ENCODE assay signal across 8 mouse cellular contexts in genomic region chr6:100563552-100564341, GRCm38 (mm10).
DNase-seq lines count a peak whose midpoint lies in the region.

No protein-coding gene starts in this region.

- peak; percentile 28 for DNase-seq in T-cell, adult 2 months (ENCODE audit: low spot score)
- DNase-seq in cerebellum, postnatal 4 days (ENCODE audit: low spot score in 2 of 2), result peak; percentile 51 to 76
- peak; percentile 62 for DNase-seq in gastrocnemius, postnatal 10 days
- peak; percentile 52 for DNase-seq in hindlimb bud, embryonic 11.5 days (ENCODE audit: extremely low spot score, low read depth, low spot score)
- peak; percentile 75 for DNase-seq in left cerebral cortex, adult 11 months (ENCODE audit: low spot score)
- peak; percentile 69 for DNase-seq in lung, postnatal 14 days
- peak; percentile 83 for DNase-seq in retina, embryonic 14.5 days (ENCODE audit: low spot score)
- peak; percentile 37 for DNase-seq in urinary bladder, postnatal 10 days (ENCODE audit: low spot score)

Comparison
In these comparisons a context has a peak if more than half of its experiments do, and no peak if none do; other contexts are left out.
1. Peak in every context shown above with its lines: DNase-seq.
2. DNase-seq: peak in every context shown above with its lines; median percentile 83 in retina, embryonic 14.5 days; 75 in left cerebral cortex, adult 11 months; 69 in lung, postnatal 14 days; 64 in cerebellum, postnatal 4 days; 62 in gastrocnemius, postnatal 10 days; 52 in hindlimb bud, embryonic 11.5 days; 37 in urinary bladder, postnatal 10 days; 28 in T-cell, adult 2 months.